Mouse (Mus musculus): Measurements from ENCODE around the gene Shcbp1l.

GRCm38 (mm10) chr1:153496030-153496429, 71.1 kb downstream of the Shcbp1l start:
- TF ChIP-seq GATA1 (IDR thresholded peaks at IDR 0.05; ENCODE audit: low read length) (no peak), TAL1 (IDR thresholded peaks at IDR 0.05; ENCODE audit: low read length) (no peak)
